10 mouse cellular contexts compared by ENCODE assay signal in the genomic region with DNA sequence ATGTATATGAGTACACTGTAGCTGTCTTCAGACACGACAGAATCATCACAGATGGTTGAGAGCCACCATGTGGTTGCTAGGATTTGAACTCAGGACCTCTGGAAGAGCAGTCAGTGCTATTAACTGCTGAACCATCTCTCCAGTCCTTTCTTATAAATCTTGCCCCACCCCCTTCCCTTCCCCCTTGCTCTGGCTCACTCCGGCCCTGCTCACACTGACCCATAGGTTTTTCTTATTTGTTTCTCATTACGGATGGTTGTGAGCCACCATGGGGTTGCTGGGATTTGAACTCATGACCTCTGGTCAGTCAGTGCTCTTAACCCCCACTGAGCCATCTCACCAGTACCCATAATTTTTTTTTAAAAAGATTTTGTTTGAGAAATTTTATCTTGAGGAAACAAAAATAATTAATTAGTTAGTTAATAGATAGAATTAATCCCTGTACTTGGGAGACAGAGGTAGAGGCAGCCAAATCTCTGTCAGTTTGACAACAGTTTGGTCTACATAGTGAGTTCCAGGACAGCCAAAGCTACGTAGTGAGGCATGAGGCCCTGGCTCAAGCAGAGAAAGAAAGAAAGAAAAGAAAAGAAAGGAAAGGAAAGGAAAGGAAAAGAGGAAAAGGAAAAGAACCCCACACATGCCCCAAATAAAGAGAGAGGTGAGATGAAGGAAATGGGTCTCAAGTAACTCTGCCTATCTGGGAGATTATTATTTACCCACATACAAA. TPM values are rescaled to one million over a fixed set of nuclear protein-coding genes. Genes with fewer than 3 reads are reported as not detected.
DNase-seq lines count a peak whose midpoint lies in the region; ATAC-seq lines count a peak whose summit lies in the region.
"Had no signal": no experiment of that assay in that cellular context is flagged by ENCODE, and none has a peak within 500 bp of the region (broad histone marks: within the 10 kb centered on the region; RNA-seq: fewer than 3 reads in every experiment).

No protein-coding gene starts in this region.

- ATAC-seq in lung, embryonic 16.5 days (ENCODE audit: low read depth), result no peak
- ATAC-seq in limb, embryonic 15.5 days (ENCODE audit: insufficient number of reproducible peaks, low FRiP score, low TSS enrichment, low read depth), result no peak

- WGBS in lung, embryonic 16.5 days, result 30% methylated on average over 4 of the region's 4 CpGs
- WGBS in limb, embryonic 15.5 days, result 58% methylated on average over 4 of the region's 4 CpGs

- H3K4me3 ChIP-seq in lung, embryonic 16.5 days (ENCODE audit: low read length), result no peak overlapping the region
- no peak overlapping the region for H3K4me3 ChIP-seq in limb, embryonic 15.5 days
- H3K4me3 ChIP-seq: megakaryocyte, embryonic 14.5 days had no signal

- H3K9me3 ChIP-seq in lung, embryonic 16.5 days (ENCODE audit: control insufficient read depth, low read length), result no peaks in the 10 kb centered on the region
- H3K9me3 ChIP-seq in limb, embryonic 15.5 days, result no peaks in the 10 kb centered on the region
- H3K9me3 ChIP-seq: megakaryocyte, embryonic 14.5 days had no signal

- peaks cover 44% of the 10 kb centered on the region for H3K4me1 ChIP-seq in lung, embryonic 16.5 days (replicated peaks; ENCODE audit: control insufficient read depth, insufficient read depth, low read length)
- H3K4me1 ChIP-seq in limb, embryonic 15.5 days, result peaks cover 56% of the 10 kb centered on the region

- H3K9ac ChIP-seq in lung, embryonic 16.5 days (ENCODE audit: low read length), result no peak overlapping the region; the same call in 1 of the 2 replicates
- no peak overlapping the region for H3K9ac ChIP-seq in limb, embryonic 15.5 days

- DNase-seq in embryo, embryonic 10.5 days (ENCODE audit: low spot score), result peak; percentile 57
- DNase-seq in embryo, embryonic 11 days, result no peak
- DNase-seq in lung, postnatal 14 days, result no peak
- DNase-seq in layer of hippocampus, adult 18-20 months (ENCODE audit: low spot score in 2 of 2), result no peak
- DNase-seq in frontal cortex, postnatal 25 days (ENCODE audit: low spot score in 2 of 2), result no peak
- no peak for DNase-seq in urinary bladder, adult 18-20 months (ENCODE audit: low spot score in 2 of 2)

- 0 out of 2 replicates have a peak overlapping the region, but pooled peaks have one; percentile 7 for H3K4me2 ChIP-seq in lung, embryonic 16.5 days (ENCODE audit: low read depth, low read length)
- H3K4me2 ChIP-seq in limb, embryonic 15.5 days, result peak overlapping the region; percentile 26; the same call in 1 of the 2 replicates

- H3K36me3 ChIP-seq in lung, embryonic 16.5 days (ENCODE audit: control insufficient read depth, insufficient read depth, low read length), result no peaks in the 10 kb centered on the region
- no peaks in the 10 kb centered on the region for H3K36me3 ChIP-seq in limb, embryonic 15.5 days

- no peaks in the 10 kb centered on the region for H3K27me3 ChIP-seq in lung, embryonic 16.5 days (ENCODE audit: control insufficient read depth, insufficient read depth, low read depth, low read length)
- H3K27me3 ChIP-seq in limb, embryonic 15.5 days, result no peaks in the 10 kb centered on the region
- H3K27me3 ChIP-seq: Patski had no signal

- H3K27ac ChIP-seq in lung, embryonic 16.5 days (ENCODE audit: low read length), result peak overlapping the region; percentile 60
- H3K27ac ChIP-seq in limb, embryonic 15.5 days, result peak overlapping the region; percentile 86

RNA-seq across cellular contexts. Expression of gene Socs3, which starts 30.7 kb away (rescaled TPM):
- polyA plus RNA-seq in lung, embryonic 16.5 days (2015; fragmentation: Nextera tagmentation; extraction: Ambion mirVana), result 12.5 and 13.2 TPM in 2 replicates
- polyA plus RNA-seq in limb, embryonic 15.5 days (2015; fragmentation: Nextera tagmentation; extraction: Ambion mirVana), result 20.3 and 24.0 TPM in 2 replicates
- total RNA-seq in layer of hippocampus, adult 18-20 months (2021), result 1 to 10 TPM; 1.0 to 1.3 TPM

RNA-seq across cellular contexts. Expression of gene Pgs1, which starts 46.9 kb away (rescaled TPM):
- polyA plus RNA-seq in lung, embryonic 16.5 days (2015; fragmentation: Nextera tagmentation; extraction: Ambion mirVana), result 41.8 and 44.8 TPM in 2 replicates
- 35.5 and 37.8 TPM in 2 replicates for polyA plus RNA-seq in limb, embryonic 15.5 days (2015; fragmentation: Nextera tagmentation; extraction: Ambion mirVana)
- 10 to 100 TPM; 78.8 to 81.7 TPM for total RNA-seq in layer of hippocampus, adult 18-20 months (2021)
